Mouse (Mus musculus) stomach, postnatal 0 days (tissue): ENCODE measurements around the gene Brinp3. TPM values are rescaled to one million over a fixed set of nuclear protein-coding genes. Genes with fewer than 3 reads are reported as not detected.

Experiments used
- ATAC-seq: fragments of 200-750 bp; cut with Nextera tagmentation; 2 replicates; pipeline ENCODE4 v1.8.0; 2017; ENCODE audit not compliant: low FRiP score, low TSS enrichment
- DNase-seq: peaks from one replicate; pipeline ENCODE4 v3.0.0-alpha.2; 2016; ENCODE audit warnings: low spot score
- H3K27ac ChIP-seq: fragments of 300-500 bp; sonication (generic); replicated peaks from 2 replicates; pipeline ENCODE4 v1.5.1; 2014; ENCODE audit warnings: mild to moderate bottlenecking, control low read depth
- H3K27me3 ChIP-seq: fragments of 300-500 bp; sonication (generic); 2 replicates; pipeline ENCODE4 v1.6.1; 2014; ENCODE audit warnings: low read length; ENCODE audit not compliant: control insufficient read depth, insufficient read depth
- H3K36me3 ChIP-seq: fragments of 300-500 bp; sonication (generic); 2 replicates; pipeline ENCODE4 v1.6.1; 2014; ENCODE audit warnings: low read length, mixed read lengths; ENCODE audit not compliant: control insufficient read depth, insufficient read depth
- H3K4me1 ChIP-seq: fragments of 300-500 bp; sonication (generic); replicated peaks from 2 replicates; pipeline ENCODE4 v1.6.1; 2014; ENCODE audit warnings: antibody characterized with exemption; ENCODE audit not compliant: control insufficient read depth, insufficient read depth
- H3K4me2 ChIP-seq: fragments of 300-500 bp; sonication (generic); replicated peaks from 2 replicates; pipeline ENCODE4 v1.6.1; 2014; ENCODE audit warnings: low read depth, mild to moderate bottlenecking, control low read depth, moderate library complexity
- H3K4me3 ChIP-seq: fragments of 300-500 bp; sonication (generic); 2 replicates; pipeline ENCODE4 v1.5.1; 2014; ENCODE audit warnings: low read depth, low read length, control low read depth
- H3K9ac ChIP-seq: fragments of 300-500 bp; sonication (generic); 2 replicates; pipeline ENCODE4 v1.6.1; 2014; ENCODE audit warnings: mild to moderate bottlenecking, low read length, control low read depth, mixed read lengths
- H3K9me3 ChIP-seq: fragments of 300-500 bp; sonication (generic); 2 replicates; pipeline ENCODE4 v1.6.1; 2016; ENCODE audit warnings: low read length; ENCODE audit not compliant: control insufficient read depth
- CTCF ChIP-seq: IDR thresholded peaks from 2 replicates; pipeline ENCODE4 v1.5.1; 2016; ENCODE audit warnings: antibody characterized with exemption, low read depth, mild to moderate bottlenecking, moderate library complexity
- EP300 ChIP-seq: optimal IDR thresholded peaks from 2 replicates; pipeline ENCODE3; 2016; ENCODE audit warnings: antibody characterized with exemption
- WGBS: fragments of 180-500 bp; shearing (Covaris S2); extraction: QIAGEN DNeasy Blood & Tissue Kit; methylation state at CpG from one replicate; pipeline ENCODE4 v1.1.7; 2014; 5-methylcytosine and 5-hydroxymethylcytosine counted together
- polyA plus RNA-seq: library from polyadenylated mRNA; unstranded; fragments of >200 nt; fragmentation: Nextera tagmentation; extraction: Ambion mirVana; gene quantifications from 2 replicates; pipeline ENCODE4 v1.2.1, GENCODE M21; 2015

The Brinp3 gene
- polyA plus RNA-seq, 1 experiment from 2014 or later: 0.73 TPM

- Histone ChIP-seq H3K27ac (no peak overlapping the region), H3K27me3 (no peaks in the 10 kb centered on the region), H3K9me3 (no peaks in the 10 kb centered on the region), H3K4me2 (no peak overlapping the region), H3K9ac (no peak overlapping the region), H3K4me1 (no peaks in the 10 kb centered on the region), H3K4me3 (no peak overlapping the region), H3K36me3 (no peaks in the 10 kb centered on the region)
- DNase-seq (no peak), ATAC-seq (no peak)
- TF ChIP-seq EP300 (no peak), CTCF (no peak)
Observed at GRCm38 (mm10) chr1:146751066-146751465, 256.5 kb downstream of the Brinp3 start.

GRCm38 (mm10) chr1:146783259-146783658, 288.7 kb downstream of the Brinp3 start:
- WGBS: 46% methylated on average over 4 of the region's 4 CpGs
- DNase-seq (no peak), ATAC-seq (no peak)
- H3K4me1 ChIP-seq: no peaks in the 10 kb centered on the region
- no peak overlapping the region for H3K27ac ChIP-seq
- H3K27me3 ChIP-seq: no peaks in the 10 kb centered on the region
- no peak overlapping the region for H3K9ac ChIP-seq
- TF ChIP-seq CTCF (no peak), EP300 (no peak)
- no peaks in the 10 kb centered on the region for H3K9me3 ChIP-seq
- H3K4me3 ChIP-seq: no peak overlapping the region
- no peaks in the 10 kb centered on the region for H3K36me3 ChIP-seq
- H3K4me2 ChIP-seq: no peak overlapping the region

- Histone ChIP-seq H3K36me3 (no peaks in the 10 kb centered on the region), H3K4me3 (no peak overlapping the region), H3K4me2 (no peak overlapping the region), H3K4me1 (no peaks in the 10 kb centered on the region), H3K9me3 (no peaks in the 10 kb centered on the region), H3K27me3 (no peaks in the 10 kb centered on the region), H3K27ac (no peak overlapping the region), H3K9ac (no peak overlapping the region)
- DNase-seq (no peak), ATAC-seq (no peak)
- WGBS: 35% methylated on average over 2 of the region's 2 CpGs
- no peak for TF ChIP-seq EP300
- no peak for TF ChIP-seq CTCF
Observed at GRCm38 (mm10) chr1:146787236-146787635, 292.7 kb downstream of the Brinp3 start.

- Histone ChIP-seq H3K4me1 (no peaks in the 10 kb centered on the region), H3K27me3 (no peaks in the 10 kb centered on the region), H3K4me3 (no peak overlapping the region), H3K36me3 (no peaks in the 10 kb centered on the region), H3K27ac (no peak overlapping the region), H3K4me2 (no peak overlapping the region), H3K9me3 (no peaks in the 10 kb centered on the region), H3K9ac (no peak overlapping the region)
- no peak for TF ChIP-seq EP300
- DNase-seq: no peak
- no peak for ATAC-seq
Observed at GRCm38 (mm10) chr1:146792826-146793225, 298.3 kb downstream of the Brinp3 start.

GRCm38 (mm10) chr1:146799986-146800553, 305.5 kb downstream of the Brinp3 start:
- H3K4me3 ChIP-seq: no peak overlapping the region
- H3K9me3 ChIP-seq: no peaks in the 10 kb centered on the region
- TF ChIP-seq CTCF: no peak
- no peak for TF ChIP-seq EP300
- ATAC-seq (no peak), DNase-seq (no peak)
- no peaks in the 10 kb centered on the region for H3K27me3 ChIP-seq
- no peaks in the 10 kb centered on the region for H3K36me3 ChIP-seq
- no peak overlapping the region for H3K9ac ChIP-seq
- H3K4me2 ChIP-seq: no peak overlapping the region
- no peak overlapping the region for H3K27ac ChIP-seq
- H3K4me1 ChIP-seq: no peaks in the 10 kb centered on the region
- 75% methylated on average over 6 of the region's 6 CpGs for WGBS

- 85% methylated on average over 3 of the region's 3 CpGs for WGBS
- Histone ChIP-seq H3K9me3 (no peaks in the 10 kb centered on the region), H3K27me3 (no peaks in the 10 kb centered on the region), H3K4me1 (no peaks in the 10 kb centered on the region), H3K9ac (no peak overlapping the region), H3K4me2 (no peak overlapping the region), H3K36me3 (no peaks in the 10 kb centered on the region), H3K4me3 (no peak overlapping the region), H3K27ac (no peak overlapping the region)
- TF ChIP-seq CTCF: no peak
- no peak for TF ChIP-seq EP300
- ATAC-seq (no peak), DNase-seq (no peak)
Observed at GRCm38 (mm10) chr1:146801821-146802220, 307.3 kb downstream of the Brinp3 start.
